Mouse (Mus musculus): ENCODE data around the gene Pear1. TPM values are rescaled to one million over a fixed set of nuclear protein-coding genes. Genes with fewer than 3 reads are reported as not detected.

Pear1 gene
- total RNA-seq, 2 experiments from 2014 or later = 6.3 to 8.4 TPM

DNA sequence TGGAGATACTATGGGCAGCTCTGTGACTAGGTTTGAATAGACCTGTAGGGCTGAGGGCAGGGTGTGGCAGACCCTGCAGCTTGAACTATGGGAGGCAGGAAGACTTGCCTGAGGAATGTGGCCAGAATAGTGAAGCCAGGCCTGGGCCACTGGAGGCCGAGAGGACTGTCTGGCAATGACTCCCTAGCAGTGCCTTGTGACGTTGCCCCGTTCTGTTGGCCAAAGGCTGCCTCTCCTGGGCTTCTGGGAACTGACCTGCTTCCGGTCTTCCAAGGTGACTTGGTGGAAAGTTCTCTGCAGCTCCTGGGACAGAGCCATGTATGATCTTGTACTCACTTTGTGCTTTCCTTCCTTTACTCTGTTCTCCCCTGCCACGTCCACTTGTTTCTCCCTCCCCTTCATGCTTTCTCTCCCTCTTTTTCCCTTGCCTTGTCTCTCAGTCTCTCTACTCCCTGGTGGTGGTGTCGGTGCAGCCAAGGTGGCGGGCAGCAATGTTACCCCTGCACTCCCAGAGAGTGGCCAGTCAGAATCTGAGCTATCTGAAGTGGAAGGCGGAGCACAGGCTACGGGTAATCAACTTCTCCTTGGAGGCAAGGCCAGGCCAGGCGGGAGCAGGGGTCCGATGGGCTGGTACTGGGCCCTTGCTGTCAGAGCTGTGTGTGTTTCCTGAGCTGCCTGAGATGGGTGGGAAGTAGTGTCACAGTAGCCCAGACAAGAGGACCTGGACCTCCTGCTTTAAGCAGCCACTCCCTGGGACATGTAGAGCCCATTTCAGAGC lies 89.9 kb downstream of the Pear1 start:
- Histone ChIP-seq H3K4me3 (no peak overlapping the region), H3K27ac (no peak overlapping the region)
- intact Hi-C loops (cut with DNase I) = no loop called here
- no peak for TF ChIP-seq CTCF (IDR thresholded peaks at IDR 0.05)
- no peak for DNase-seq

DNA sequence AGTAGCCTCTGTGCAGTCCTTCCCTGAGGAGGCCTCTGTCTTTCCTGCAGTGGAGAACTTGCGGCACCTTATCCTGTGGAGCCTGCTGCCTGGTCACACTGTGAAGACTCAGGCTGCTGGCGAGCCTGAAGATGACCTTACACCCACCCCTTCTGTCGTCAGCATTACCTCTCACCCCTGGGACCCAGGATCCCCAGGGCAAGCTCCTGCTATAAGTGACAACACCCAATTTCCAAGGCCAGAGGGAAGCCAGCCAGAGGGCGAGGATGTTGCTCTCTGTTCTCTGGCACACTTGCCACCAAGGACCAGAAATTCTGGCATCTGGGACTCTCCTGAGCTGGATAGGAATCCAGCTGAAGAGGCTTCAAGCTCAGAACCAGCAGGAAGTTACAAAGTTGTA lies 91.0 kb downstream of the Pear1 start:
- H3K4me3 ChIP-seq = no peak overlapping the region
- intact Hi-C loops (cut with DNase I) = no loop called here
- no peak for TF ChIP-seq CTCF (IDR thresholded peaks at IDR 0.05)
- no peak overlapping the region for H3K27ac ChIP-seq
- no peak for DNase-seq

DNA sequence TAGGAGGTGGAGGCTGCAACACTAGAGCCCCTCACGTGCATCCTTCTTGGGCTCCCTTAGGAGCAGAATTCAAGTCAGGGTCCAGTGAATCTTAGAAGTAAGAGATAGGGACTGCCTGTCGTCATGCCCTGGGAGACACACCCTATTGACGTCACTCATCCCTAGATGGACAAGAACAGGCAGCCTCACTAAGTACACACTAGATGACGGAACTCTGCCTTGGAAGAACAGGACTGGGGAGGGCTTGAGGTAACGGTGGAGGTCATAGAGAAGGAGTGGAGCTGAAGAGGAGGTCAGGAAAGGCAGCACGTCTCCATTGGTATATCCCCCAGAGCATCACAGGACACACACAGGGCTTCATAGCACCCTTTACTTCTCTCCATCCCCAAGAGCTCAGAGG lies 95.4 kb downstream of the Pear1 start:
- TF ChIP-seq CTCF (IDR thresholded peaks at IDR 0.05) = no peak
- intact Hi-C loops (cut with DNase I) = no loop called here
- DNase-seq = no peak
- H3K4me3 ChIP-seq = no peak overlapping the region
- no peak overlapping the region for H3K27ac ChIP-seq

DNA sequence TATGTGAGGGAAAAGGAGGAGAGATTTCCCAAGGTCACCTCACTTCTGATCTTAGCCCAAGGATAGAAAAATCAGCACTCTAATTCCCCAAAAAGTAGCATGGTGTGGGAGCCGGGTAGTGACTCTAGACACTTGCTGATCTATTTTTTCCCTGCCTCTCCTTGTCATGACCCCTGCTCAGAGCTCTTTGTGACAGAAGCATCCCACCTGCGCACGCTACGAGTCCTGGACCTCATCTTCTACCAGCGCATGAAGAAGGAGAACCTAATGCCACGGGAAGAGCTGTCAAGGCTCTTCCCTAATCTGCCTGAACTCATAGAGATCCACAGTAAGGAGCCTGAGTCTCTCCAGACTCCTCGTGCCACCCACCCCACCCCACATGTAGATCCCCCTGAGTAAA lies 97.9 kb downstream of the Pear1 start:
- Histone ChIP-seq H3K4me3 (no peak overlapping the region), H3K27ac (no peak overlapping the region)
- intact Hi-C loops (cut with DNase I) = no loop called here
- DNase-seq = no peak
- no peak for TF ChIP-seq CTCF (IDR thresholded peaks at IDR 0.05)

DNA sequence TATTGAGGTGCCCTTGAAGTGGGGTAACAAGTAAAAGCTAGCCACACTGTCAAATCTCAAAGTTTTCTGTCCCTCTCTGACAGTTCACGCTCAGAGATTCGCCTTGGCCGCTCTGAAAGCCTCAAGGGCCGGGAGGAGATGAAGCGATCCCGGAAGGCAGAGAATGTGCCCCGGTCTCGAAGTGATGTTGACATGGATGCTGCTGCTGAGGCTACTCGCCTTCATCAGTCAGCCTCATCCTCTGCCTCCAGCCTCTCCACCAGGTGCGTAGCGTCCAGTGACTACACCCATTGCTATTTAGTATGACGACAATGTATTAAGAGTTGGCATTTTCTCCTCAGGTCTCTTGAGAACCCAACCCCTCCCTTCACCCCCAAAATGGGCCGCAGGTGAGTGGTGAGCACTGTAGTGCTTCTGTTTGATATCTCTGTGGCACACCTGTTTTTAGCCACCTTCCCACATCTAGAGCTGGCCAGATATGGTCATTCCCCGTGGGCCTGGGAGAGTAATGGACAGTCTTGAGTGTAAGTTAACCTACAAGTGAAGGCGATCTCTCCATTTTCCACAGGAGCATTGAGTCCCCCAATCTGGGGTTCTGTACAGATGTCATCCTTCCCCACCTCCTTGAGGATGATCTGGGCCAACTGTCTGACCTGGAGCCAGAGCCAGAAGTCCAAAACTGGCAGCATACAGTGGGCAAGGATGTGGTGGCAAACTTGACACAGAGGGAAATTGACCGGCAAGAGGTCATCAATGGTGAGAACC lies 98.5 kb downstream of the Pear1 start:
- H3K27ac ChIP-seq = no peak overlapping the region
- no peak overlapping the region for H3K4me3 ChIP-seq
- intact Hi-C loops (cut with DNase I) = no loop called here
- no peak for TF ChIP-seq CTCF (IDR thresholded peaks at IDR 0.05)
- no peak for DNase-seq

DNA sequence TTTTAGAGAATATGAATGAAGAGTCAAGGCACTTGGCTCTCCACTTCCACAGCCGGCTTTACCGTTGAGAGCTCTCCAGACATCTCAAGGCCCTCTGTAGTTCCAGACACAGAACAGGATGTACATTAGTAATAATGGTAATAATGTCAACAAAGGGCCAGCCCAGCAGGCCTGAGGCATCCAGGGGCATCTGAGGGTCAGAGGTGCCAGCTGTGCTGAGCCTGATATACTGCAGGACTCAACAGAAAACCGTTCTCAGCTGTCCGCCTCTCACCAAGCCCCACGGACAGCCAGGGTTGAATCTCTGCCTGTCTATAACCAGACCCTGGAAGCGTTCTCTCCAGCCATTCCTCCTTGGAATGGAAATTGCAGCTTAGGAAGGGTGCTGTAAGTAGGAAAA lies 99.5 kb downstream of the Pear1 start:
- no peak overlapping the region for H3K4me3 ChIP-seq
- no peak for TF ChIP-seq CTCF (IDR thresholded peaks at IDR 0.05)
- DNase-seq = no peak
- intact Hi-C loops (cut with DNase I) = no loop called here
- no peak overlapping the region for H3K27ac ChIP-seq

DNA sequence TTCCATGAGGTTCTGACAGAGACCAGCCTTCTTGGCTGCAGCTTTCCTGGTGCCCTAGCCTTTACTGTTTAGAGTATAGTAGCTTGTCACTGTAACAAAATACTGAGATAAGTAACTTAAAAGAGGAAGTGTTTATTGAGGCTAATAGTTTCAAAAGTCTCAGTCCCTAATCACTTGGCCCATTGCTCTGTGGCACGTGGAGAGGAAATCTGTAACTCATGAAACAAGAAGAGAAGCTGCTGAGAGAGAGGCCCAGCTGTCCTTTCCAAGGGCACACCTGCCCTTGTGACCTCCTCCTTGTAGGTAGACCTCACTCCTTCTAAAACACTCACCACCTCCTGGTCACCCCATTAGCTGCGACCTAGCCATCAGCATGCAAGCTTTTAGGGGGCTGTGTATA lies 105.6 kb downstream of the Pear1 start:
- Histone ChIP-seq H3K4me3 (no peak overlapping the region), H3K27ac (no peak overlapping the region)
- DNase-seq = no peak
- intact Hi-C loops (cut with DNase I) = no loop called here
- TF ChIP-seq CTCF (IDR thresholded peaks at IDR 0.05) = no peak

Other genes starting within 250 kb of the Pear1 start
- 10 to 100 TPM; 16.5 to 17.3 TPM for gene Arhgef11, start 206.7 kb downstream of the Pear1 start, total RNA-seq (2021)
- gene Lrrc71, start 75.7 kb downstream of the Pear1 start, total RNA-seq (2021) = under 1 TPM; 0.06 to 0.28 TPM
- gene Ntrk1, start 29.1 kb downstream of the Pear1 start, total RNA-seq (2021) = not detected
- gene Insrr, start 27.4 kb downstream of the Pear1 start, total RNA-seq (2021) = not detected
- gene Sh2d2a, start 22.4 kb upstream of the Pear1 start, total RNA-seq (2021) = not detected
- gene Prcc, start 61.3 kb upstream of the Pear1 start, total RNA-seq (2021) = 10 to 100 TPM; 45.5 to 52.8 TPM
- gene Hdgf, start 82.0 kb upstream of the Pear1 start, total RNA-seq (2021) = 100 to 1,000 TPM; 212 to 228 TPM
- gene Mrpl24, start 95.2 kb upstream of the Pear1 start, total RNA-seq (2021) = 10 to 100 TPM; 44.1 to 50.2 TPM
- 1 to 10 TPM; 7.6 to 8.1 TPM for gene Isg20l2, start 106.0 kb upstream of the Pear1 start, total RNA-seq (2021)
- gene Rrnad1, start 106.4 kb upstream of the Pear1 start, total RNA-seq (2021) = 1 to 10 TPM; 4.7 to 5.0 TPM
- gene Crabp2, start 124.4 kb upstream of the Pear1 start, total RNA-seq (2021) = under 1 TPM in 1 of 2 experiments, not detected in 1; 0.42 TPM
- 10 to 100 TPM in 1 of 2 experiments, 1 to 10 TPM in 1; 9.1 to 17.2 TPM for gene Nes, start 146.8 kb upstream of the Pear1 start, total RNA-seq (2021)
- not detected for gene Bcan, start 175.9 kb upstream of the Pear1 start, total RNA-seq (2021)
- not detected for gene Hapln2, start 203.3 kb upstream of the Pear1 start, total RNA-seq (2021)
- 10 to 100 TPM; 17.9 to 19.6 TPM for gene Gpatch4, start 218.8 kb upstream of the Pear1 start, total RNA-seq (2021)
- 10 to 100 TPM; 37.9 to 52.0 TPM for gene Naxe, start 234.2 kb upstream of the Pear1 start, total RNA-seq (2021)

Data from gastrocnemius, adult 2 months (tissue).